11 mouse cellular contexts compared by ENCODE assay signal in genomic region chr11:78097077-78097476, GRCm38 (mm10). TPM values are rescaled to one million over a fixed set of nuclear protein-coding genes. Genes with fewer than 3 reads are reported as not detected.
DNase-seq lines count a peak whose midpoint lies in the region; ATAC-seq lines count a peak whose summit lies in the region.
"Had no signal": no experiment of that assay in that cellular context is flagged by ENCODE, and none has a peak within 500 bp of the region (broad histone marks: within the 10 kb centered on the region; RNA-seq: fewer than 3 reads in every experiment).

No protein-coding gene starts in this region.

- H3K36me3 ChIP-seq in heart, embryonic 10.5 days = peaks cover 19% of the 10 kb centered on the region; the same call in 1 of the 2 replicates
- H3K36me3 ChIP-seq in neural tube, embryonic 11.5 days (ENCODE audit: control insufficient read depth, insufficient read depth, low read length) = no peaks in the 10 kb centered on the region
- no peaks in the 10 kb centered on the region for H3K36me3 ChIP-seq in liver, embryonic 15.5 days (replicated peaks)

- 0 out of 2 replicates have a peak overlapping the region, but pooled peaks have one; percentile 2 for H3K9ac ChIP-seq in neural tube, embryonic 11.5 days (ENCODE audit: low read length)
- no peak overlapping the region for H3K9ac ChIP-seq in liver, embryonic 15.5 days

- no peak for ATAC-seq in neural tube, embryonic 11.5 days (ENCODE audit: insufficient read depth, low FRiP score, low TSS enrichment)
- no peak for ATAC-seq in liver, embryonic 15.5 days (ENCODE audit: insufficient read depth)

- H3K4me2 ChIP-seq in neural tube, embryonic 11.5 days (ENCODE audit: low read depth) = peak overlapping the region; percentile 9; the same call in 1 of the 2 replicates
- H3K4me2 ChIP-seq in liver, embryonic 15.5 days = peak overlapping the region; percentile 6

- DNase-seq in heart, embryonic 10.5 days (ENCODE audit: low spot score) = no peak
- no peak for DNase-seq in heart, postnatal 25 days (ENCODE audit: low spot score)
- no peak for DNase-seq in neural tube, embryonic 11.5 days (ENCODE audit: low spot score)
- no peak for DNase-seq in neural tube, embryonic 10.5 days (ENCODE audit: extremely low spot score, low spot score)
- no peak for DNase-seq in frontal cortex, postnatal 10 days (ENCODE audit: low spot score in 2 of 2)
- DNase-seq in thymus, postnatal 0 days (ENCODE audit: low spot score) = no peak
- no peak for DNase-seq in layer of hippocampus, adult 9-11 months
- DNase-seq: cerebellum, adult 9-10 months; gastrocnemius, postnatal 14 days had no signal

- WGBS in heart, embryonic 10.5 days = 7% methylated on average over 3 of the region's 3 CpGs
- WGBS in neural tube, embryonic 11.5 days = 67% methylated on average over 3 of the region's 3 CpGs
- 42% methylated on average over 3 of the region's 3 CpGs for WGBS in liver, embryonic 15.5 days (ENCODE audit: insufficient replicate concordance)

- peaks cover 46% of the 10 kb centered on the region for H3K4me1 ChIP-seq in heart, embryonic 10.5 days
- peaks cover 15% of the 10 kb centered on the region for H3K4me1 ChIP-seq in neural tube, embryonic 11.5 days (ENCODE audit: control insufficient read depth, insufficient read depth, low read length)
- peaks cover 41% of the 10 kb centered on the region for H3K4me1 ChIP-seq in liver, embryonic 15.5 days (replicated peaks)

- no peaks in the 10 kb centered on the region for H3K27me3 ChIP-seq in heart, embryonic 10.5 days (ENCODE audit: insufficient read depth, poor library complexity, severe bottlenecking)
- no peaks in the 10 kb centered on the region for H3K27me3 ChIP-seq in neural tube, embryonic 11.5 days (ENCODE audit: control insufficient read depth, insufficient read depth, low read length)
- peaks cover 10% of the 10 kb centered on the region; the same call in 1 of the 2 replicates for H3K27me3 ChIP-seq in liver, embryonic 15.5 days
- H3K27me3 ChIP-seq: megakaryocyte, embryonic 14.5 days had no signal

- H3K9me3 ChIP-seq in heart, embryonic 10.5 days = no peaks in the 10 kb centered on the region
- H3K9me3 ChIP-seq in neural tube, embryonic 11.5 days (ENCODE audit: control insufficient read depth, low read length) = no peaks in the 10 kb centered on the region
- H3K9me3 ChIP-seq in liver, embryonic 15.5 days (replicated peaks) = no peaks in the 10 kb centered on the region
- H3K9me3 ChIP-seq: megakaryocyte, embryonic 14.5 days had no signal

- H3K4me3 ChIP-seq in heart, embryonic 10.5 days = peak overlapping the region; percentile 86
- H3K4me3 ChIP-seq in neural tube, embryonic 11.5 days (ENCODE audit: low read depth, low read length) = no peak overlapping the region
- no peak overlapping the region for H3K4me3 ChIP-seq in liver, embryonic 15.5 days (replicated peaks)
- H3K4me3 ChIP-seq: megakaryocyte, embryonic 14.5 days had no signal

- H3K27ac ChIP-seq in heart, embryonic 10.5 days = peak overlapping the region; percentile 82
- no peak overlapping the region for H3K27ac ChIP-seq in neural tube, embryonic 11.5 days (ENCODE audit: low read depth, low read length)
- no peak overlapping the region for H3K27ac ChIP-seq in liver, embryonic 15.5 days (replicated peaks)

- intact Hi-C loops in heart, postnatal 25 days (cut with DNase I) = loop anchor here (5.0 kb wide), 1 partner anchor 35 kb away; no protein-coding TSS in a partner anchor

RNA-seq across cellular contexts. Expression of gene Fam222b, which starts 2.6 kb away (rescaled TPM):
- 24.0 and 25.5 TPM in 2 replicates for polyA plus RNA-seq in heart, embryonic 10.5 days (2016; fragmentation: Nextera tagmentation; extraction: Ambion mirVana)
- total RNA-seq in heart, postnatal 25 days (2021) = 10 to 100 TPM; 10.8 to 12.3 TPM
- polyA plus RNA-seq in neural tube, embryonic 11.5 days (2014; fragmentation: Nextera tagmentation; extraction: Ambion mirVana) = 27.6 and 33.2 TPM in 2 replicates
- 4.2 and 4.3 TPM in 2 replicates for polyA plus RNA-seq in liver, embryonic 15.5 days (2015; fragmentation: Nextera tagmentation; extraction: Ambion mirVana)
- polyA plus RNA-seq in thymus, postnatal 0 days (2015; fragmentation: Nextera tagmentation; extraction: Ambion mirVana) = 6.1 and 6.6 TPM in 2 replicates

RNA-seq across cellular contexts. Expression of gene Eral1, which starts 16.9 kb away (rescaled TPM):
- polyA plus RNA-seq in heart, embryonic 10.5 days (2016; fragmentation: Nextera tagmentation; extraction: Ambion mirVana) = 30.7 and 35.6 TPM in 2 replicates
- 10 to 100 TPM; 25.7 to 27.6 TPM for total RNA-seq in heart, postnatal 25 days (2021)
- polyA plus RNA-seq in neural tube, embryonic 11.5 days (2014; fragmentation: Nextera tagmentation; extraction: Ambion mirVana) = 35.9 and 37.3 TPM in 2 replicates
- 13.8 and 13.9 TPM in 2 replicates for polyA plus RNA-seq in liver, embryonic 15.5 days (2015; fragmentation: Nextera tagmentation; extraction: Ambion mirVana)
- polyA plus RNA-seq in thymus, postnatal 0 days (2015; fragmentation: Nextera tagmentation; extraction: Ambion mirVana) = 22.4 and 24.5 TPM in 2 replicates

RNA-seq across cellular contexts. Expression of gene Flot2, which starts 59.3 kb away (rescaled TPM):
- 72.0 and 81.4 TPM in 2 replicates for polyA plus RNA-seq in heart, embryonic 10.5 days (2016; fragmentation: Nextera tagmentation; extraction: Ambion mirVana)
- total RNA-seq in heart, postnatal 25 days (2021) = 10 to 100 TPM; 59.3 to 61.2 TPM
- 60.8 and 62.9 TPM in 2 replicates for polyA plus RNA-seq in neural tube, embryonic 11.5 days (2014; fragmentation: Nextera tagmentation; extraction: Ambion mirVana)
- polyA plus RNA-seq in liver, embryonic 15.5 days (2015; fragmentation: Nextera tagmentation; extraction: Ambion mirVana) = 25.1 and 27.3 TPM in 2 replicates
- polyA plus RNA-seq in thymus, postnatal 0 days (2015; fragmentation: Nextera tagmentation; extraction: Ambion mirVana) = 50.3 and 55.3 TPM in 2 replicates
